Mouse (Mus musculus) limb, embryonic 14.5 days (tissue): Measurements from ENCODE around the gene H2afj. TPM values are rescaled to one million over a fixed set of nuclear protein-coding genes. Genes with fewer than 3 reads are reported as not detected.

Experiments
- ATAC-seq: fragments of 200-750 bp; cut with Nextera tagmentation; 2 replicates; pipeline ENCODE4 v1.8.0; 2017; ENCODE audit warnings: low read depth, moderate number of reproducible peaks, moderate TSS enrichment; ENCODE audit not compliant: low FRiP score
- DNase-seq: peaks from one replicate; pipeline ENCODE4 v3.0.0-alpha.2; 2015; ENCODE audit warnings: low spot score
- H3K27ac ChIP-seq: fragments of 300-500 bp; sonication (generic); replicated peaks from 2 replicates; pipeline ENCODE4 v1.5.1; 2014; ENCODE audit warnings: low read depth, mild to moderate bottlenecking, low read length, moderate library complexity, mixed read lengths
- H3K27me3 ChIP-seq: fragments of 300-500 bp; sonication (generic); 2 replicates; pipeline ENCODE4 v1.6.1; 2014; ENCODE audit warnings: low read length, mixed read lengths; ENCODE audit not compliant: control insufficient read depth, insufficient read depth
- H3K36me3 ChIP-seq: fragments of 300-500 bp; sonication (generic); 2 replicates; pipeline ENCODE4 v1.6.1; 2014; ENCODE audit warnings: mild to moderate bottlenecking, low read length, moderate library complexity, mixed read lengths; ENCODE audit not compliant: control insufficient read depth, insufficient read depth
- H3K4me1 ChIP-seq: fragments of 300-500 bp; sonication (generic); 2 replicates; pipeline ENCODE4 v1.6.1; 2014; ENCODE audit warnings: antibody characterized with exemption, low read length, mixed read lengths; ENCODE audit not compliant: control insufficient read depth, insufficient read depth
- H3K4me2 ChIP-seq: fragments of 300-500 bp; sonication (generic); replicated peaks from 2 replicates; pipeline ENCODE4 v1.6.1; 2014; ENCODE audit warnings: low read depth, mild to moderate bottlenecking, low read length, moderate library complexity; ENCODE audit not compliant: severe bottlenecking
- H3K4me3 ChIP-seq: fragments of 300-500 bp; sonication (generic); replicated peaks from 2 replicates; pipeline ENCODE4 v1.5.1; 2014; ENCODE audit warnings: low read length
- H3K9ac ChIP-seq: fragments of 300-500 bp; sonication (generic); 2 replicates; pipeline ENCODE4 v1.6.1; 2014; ENCODE audit warnings: mild to moderate bottlenecking, low read depth, low read length, moderate library complexity; ENCODE audit not compliant: severe bottlenecking
- H3K9me3 ChIP-seq: fragments of 300-500 bp; sonication (generic); 2 replicates; pipeline ENCODE4 v1.6.1; 2016; ENCODE audit warnings: low read length; ENCODE audit not compliant: control insufficient read depth
- POLR2A ChIP-seq: fragments of 200-500 bp; IDR thresholded peaks from 2 replicates; pipeline ENCODE4 v1.8.0; 2012; ENCODE audit warnings: inconsistent platforms, mild to moderate bottlenecking, moderate library complexity, borderline replicate concordance; ENCODE audit not compliant: insufficient read depth, insufficient read length; ENCODE audit errors: extremely low read depth
- WGBS: fragments of 180-500 bp; shearing (Covaris S2); extraction: QIAGEN DNeasy Blood & Tissue Kit; methylation state at CpG from one replicate; pipeline ENCODE4 v1.1.7; 2014; 5-methylcytosine and 5-hydroxymethylcytosine counted together
- polyA plus RNA-seq, 2 experiments: library from polyadenylated mRNA; depleted of rRNA in 1 of 2; stranded (reverse) in 1 of 2; unstranded in 1 of 2; fragments of >200 nt; fragmentation: Nextera tagmentation in 1 of 2; extraction: Ambion mirVana in 1 of 2; gene quantifications; 2 replicates each; pipeline versions ENCODE4 v1.2.1 to v1.2.3; 2012 to 2014

The H2afj gene
- polyA plus RNA-seq, 2 experiments: 82.9 to 114 TPM

DNA sequence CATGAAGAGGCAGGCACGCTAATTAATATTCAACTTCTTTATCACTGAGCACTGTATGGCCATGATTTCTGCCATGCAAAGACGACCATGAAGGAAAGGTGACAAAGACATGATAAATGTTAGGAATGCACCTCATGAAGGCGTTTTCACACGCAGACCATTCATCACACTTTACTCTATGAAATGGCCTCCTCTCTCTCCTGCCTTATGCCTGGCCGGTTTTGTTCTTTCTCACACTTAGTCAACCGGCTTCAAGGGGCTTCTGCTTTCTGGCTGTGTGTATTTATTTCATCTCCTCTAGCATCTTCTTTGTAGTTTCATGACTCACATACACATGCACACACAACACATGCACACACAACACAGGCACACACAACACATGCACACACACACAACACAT lies 6.8 kb upstream of the H2afj start:
- Histone ChIP-seq H3K4me3 (no peak overlapping the region), H3K36me3 (no peaks in the 10 kb centered on the region), H3K9me3 (no peaks in the 10 kb centered on the region), H3K27ac (no peak overlapping the region), H3K4me1 (peaks cover 9% of the 10 kb centered on the region), H3K9ac (no peak overlapping the region), H3K27me3 (no peaks in the 10 kb centered on the region), H3K4me2 (no peak overlapping the region)
- no peak for DNase-seq
- no peak for ATAC-seq
- WGBS: 84% methylated on average over 6 of the region's 6 CpGs
- TF ChIP-seq POLR2A: no peak

DNA sequence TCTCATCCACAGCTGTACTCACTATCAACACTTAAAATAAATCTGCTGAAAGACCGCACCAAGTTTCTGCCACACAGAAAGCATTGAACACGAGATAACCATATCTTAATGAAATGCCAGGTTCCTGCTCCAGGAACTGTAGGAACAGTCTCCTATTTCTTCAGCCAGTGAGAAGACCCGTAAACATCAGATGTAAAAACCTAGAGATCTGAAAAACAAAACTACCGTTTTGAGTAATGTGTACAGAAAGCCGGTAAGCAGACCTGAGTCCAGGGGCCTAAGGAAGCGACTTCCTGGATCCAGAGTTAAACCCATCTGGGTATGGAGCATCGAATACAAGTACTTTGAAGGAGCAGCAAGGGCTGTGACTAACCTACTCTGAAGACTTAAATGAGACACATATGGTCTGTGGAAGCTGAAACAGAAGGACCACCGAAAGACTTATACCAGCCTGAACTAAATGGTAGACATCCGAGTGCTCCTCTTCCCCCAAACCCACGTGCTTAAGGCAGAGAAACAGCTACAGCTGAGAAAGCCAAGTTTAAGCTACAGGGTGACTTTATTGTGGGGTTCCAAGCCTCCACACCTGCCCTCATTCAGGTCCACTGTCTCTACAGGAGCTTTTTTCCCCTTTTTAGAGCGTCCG lies 4.8 kb upstream of the H2afj start:
- no peaks in the 10 kb centered on the region for H3K27me3 ChIP-seq
- peak overlapping the region; percentile 100 for H3K27ac ChIP-seq
- peak overlapping the region; percentile 78 for H3K4me3 ChIP-seq
- no peaks in the 10 kb centered on the region for H3K36me3 ChIP-seq
- peak overlapping the region; percentile 96 for H3K9ac ChIP-seq
- ATAC-seq: peak; percentile 2; the same call in 1 of the 2 replicates
- DNase-seq: no peak
- peak overlapping the region; percentile 62 for H3K4me2 ChIP-seq
- H3K4me1 ChIP-seq: peaks cover 12% of the 10 kb centered on the region
- WGBS: 13% methylated on average over 12 of the region's 12 CpGs
- no peaks in the 10 kb centered on the region for H3K9me3 ChIP-seq
- TF ChIP-seq POLR2A: no peak

DNA sequence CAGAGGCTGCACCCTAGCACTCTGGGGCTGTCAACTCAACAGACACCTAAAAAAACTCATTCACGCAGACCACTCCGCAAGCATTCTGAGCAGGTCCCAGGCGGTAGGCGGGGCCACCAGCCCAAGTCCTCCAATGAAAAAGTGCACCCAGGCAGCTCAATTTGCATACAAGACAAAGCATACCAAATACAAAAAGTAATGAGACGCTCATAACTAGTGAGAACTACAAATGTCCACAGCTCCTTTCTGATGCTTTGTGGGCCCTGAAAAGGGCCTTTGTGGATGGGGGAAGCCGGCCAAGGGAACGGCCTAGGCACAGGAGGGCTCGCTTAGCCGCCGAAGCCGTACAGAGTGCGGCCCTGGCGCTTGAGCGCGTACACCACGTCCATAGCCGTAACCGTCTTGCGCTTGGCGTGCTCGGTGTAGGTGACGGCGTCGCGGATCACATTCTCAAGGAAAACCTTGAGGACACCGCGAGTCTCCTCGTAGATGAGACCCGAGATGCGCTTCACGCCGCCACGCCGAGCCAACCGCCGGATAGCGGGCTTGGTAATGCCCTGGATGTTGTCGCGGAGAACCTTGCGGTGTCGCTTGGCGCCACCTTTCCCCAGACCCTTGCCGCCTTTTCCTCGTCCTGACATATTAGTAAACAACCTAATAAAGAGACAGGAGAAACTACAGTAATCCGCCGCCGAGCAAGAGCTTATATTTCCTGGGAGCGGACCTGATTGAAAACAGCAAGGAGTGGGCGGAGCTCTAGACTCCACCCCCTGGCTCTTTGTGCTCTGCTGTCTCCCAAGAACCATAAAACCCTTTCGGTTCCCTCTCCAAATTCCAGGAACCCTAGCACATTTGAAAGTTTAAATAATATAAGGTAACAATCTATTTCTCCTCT lies 4.1 kb upstream of the H2afj start, which contains the start of gene Hist4h4:
Hist4h4 (minus strand) TSS at position 677 of the 895 bp plus-strand sequence.
- peak; percentile 98; the same call in 1 of the 2 replicates for TF ChIP-seq POLR2A
- peak; percentile 97 for DNase-seq
- H3K36me3 ChIP-seq: no peaks in the 10 kb centered on the region

DNA sequence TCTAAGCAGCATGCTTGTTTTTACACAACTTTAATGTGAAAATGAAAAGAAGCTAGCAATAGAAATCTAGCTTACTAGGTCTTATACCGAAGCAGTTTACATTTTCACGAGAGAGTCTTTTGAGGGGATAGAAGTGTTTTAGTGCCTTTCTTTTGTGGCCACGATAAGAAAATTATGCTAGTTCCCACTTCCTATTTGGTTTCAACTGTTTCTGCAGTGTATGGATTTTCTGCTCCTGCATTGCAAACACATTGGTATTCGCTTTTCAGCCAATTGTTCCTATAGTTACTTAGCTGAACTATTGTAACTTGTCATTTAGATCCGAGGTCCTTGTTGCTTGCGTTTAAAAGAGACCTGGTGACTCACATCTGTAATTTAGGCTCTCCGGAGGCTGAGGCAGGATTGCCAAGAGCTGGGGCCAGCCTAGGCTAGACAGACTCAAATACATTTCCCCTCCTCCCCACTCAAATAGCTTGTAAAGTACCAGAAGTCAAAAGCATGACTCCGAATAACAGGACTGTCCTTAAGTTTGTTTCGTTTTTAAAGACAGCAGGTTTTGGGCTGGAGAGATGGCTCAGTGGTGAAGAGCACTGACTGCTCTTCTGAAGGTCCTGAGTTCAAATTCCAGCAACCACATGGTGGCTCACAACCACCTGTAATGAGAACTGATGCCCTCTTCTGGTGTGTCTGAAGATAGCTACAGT lies 3.2 kb upstream of the H2afj start:
- no peak for TF ChIP-seq POLR2A
- Histone ChIP-seq H3K9ac (no peak overlapping the region; the same call in 1 of the 2 replicates), H3K4me1 (peaks cover 21% of the 10 kb centered on the region), H3K27me3 (no peaks in the 10 kb centered on the region), H3K4me2 (peak overlapping the region; percentile 62), H3K4me3 (peak overlapping the region; percentile 78), H3K27ac (peak overlapping the region; percentile 100), H3K36me3 (no peaks in the 10 kb centered on the region), H3K9me3 (no peaks in the 10 kb centered on the region)
- no peak for ATAC-seq
- DNase-seq: no peak
- whole genome bisulfite sequencing: 26% methylated on average over 9 of the region's 9 CpGs

More for the DNA sequence above, 4.1 kb upstream of the H2afj start, which contains the start of gene Hist4h4:
- Histone ChIP-seq H3K27me3 (no peaks in the 10 kb centered on the region), H3K4me1 (peaks cover 15% of the 10 kb centered on the region), H3K9me3 (no peaks in the 10 kb centered on the region), H3K4me2 (peak within 1 kb of the TSS; percentile 62), H3K4me3 (peak within 1 kb of the TSS; percentile 78), H3K9ac (peak within 1 kb of the TSS; percentile 96), H3K27ac (peak within 1 kb of the TSS; percentile 100)
- ATAC-seq: peak; percentile 76
- under 1% methylated on average over 50 of the region's 50 CpGs for WGBS

DNA sequence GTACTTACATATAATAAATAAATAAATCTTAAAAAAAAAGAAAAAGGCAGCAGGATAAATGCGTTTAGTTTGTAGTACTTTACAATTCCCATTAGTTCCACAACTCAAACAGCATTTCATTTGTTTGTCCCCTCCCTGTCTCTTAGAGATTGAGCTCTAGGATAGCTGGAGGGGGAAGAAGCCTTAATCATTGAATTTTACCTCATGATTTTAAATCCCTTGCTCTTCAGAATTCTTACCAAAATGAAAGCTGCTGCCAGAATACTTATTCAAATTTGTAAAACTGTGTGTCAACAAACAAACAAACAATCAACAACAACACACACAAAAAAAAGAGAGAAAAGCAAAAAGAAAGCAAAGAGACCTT lies 2.7 kb upstream of the H2afj start:
- DNase-seq: no peak
- Histone ChIP-seq H3K36me3 (no peaks in the 10 kb centered on the region), H3K4me2 (peak overlapping the region; percentile 62; the same call in 1 of the 2 replicates), H3K27ac (no peak overlapping the region), H3K9ac (no peak overlapping the region; the same call in 1 of the 2 replicates), H3K4me1 (peaks cover 21% of the 10 kb centered on the region), H3K4me3 (no peak overlapping the region; the same call in 1 of the 2 replicates), H3K9me3 (no peaks in the 10 kb centered on the region), H3K27me3 (no peaks in the 10 kb centered on the region)
- 82% methylated on average over 1 of the region's 1 CpGs for WGBS
- TF ChIP-seq POLR2A: no peak
- ATAC-seq: no peak
